Mouse (Mus musculus): ENCODE measurements around the gene Mvd. TPM values are rescaled to one million over a fixed set of nuclear protein-coding genes. Genes with fewer than 3 reads are reported as not detected.
A peak's percentile ranks its signal among the peaks of the same experiment; 100 is the strongest.

Gene Mvd
- 10 to 100 TPM; 38.8 to 45.5 TPM for total RNA-seq (2021)
- long read RNA-seq, experiment 1, transcript Mvd-201 (10 exons, 1,756 nt): major isoform, 51 of 59 reads
- long read RNA-seq, experiment 1, partial matches to known transcripts: 2 of 59 reads
- long read RNA-seq, experiment 1, other reads (novel, unspliced or antisense): 6 of 59 reads
- long read RNA-seq, experiment 2, transcript Mvd-201 (10 exons, 1,756 nt): major isoform, 78 of 90 reads
- long read RNA-seq, experiment 2, partial matches to known transcripts: 4 of 90 reads
- long read RNA-seq, experiment 2, other reads (novel, unspliced or antisense): 8 of 90 reads

- DNase-seq (ENCODE audit: low spot score in 2 of 2): peak; percentile 98 to 100
Measured at GRCm38 (mm10) chr8:122443262-122444006, at the start of gene Mvd. Mvd (minus strand) TSS chr8:122443422.

DNA sequence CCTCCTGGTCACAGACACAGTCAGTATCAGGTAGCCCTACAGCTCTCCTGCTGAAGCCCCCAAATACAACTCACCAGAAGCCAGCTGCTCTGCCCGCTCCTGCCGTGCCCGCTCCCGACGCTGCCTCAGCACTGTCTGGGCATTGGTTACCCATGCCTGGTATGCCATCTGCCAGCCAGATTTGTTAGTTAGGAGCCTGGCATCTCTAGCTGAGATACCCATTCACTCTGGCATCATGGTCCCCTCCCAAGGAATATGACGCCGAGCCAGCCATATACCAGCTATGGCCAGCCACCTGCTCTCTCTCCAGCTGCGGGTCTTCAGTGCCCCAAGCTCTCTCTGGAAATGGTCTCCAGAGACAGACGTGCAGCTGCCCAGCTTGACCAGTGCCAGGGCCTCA is 45.2 kb upstream of the Mvd start:
- peak; percentile 47 to 73 for DNase-seq (ENCODE audit: low spot score in 2 of 2)

- DNase-seq (ENCODE audit: low spot score in 2 of 2): no peak
Measured at GRCm38 (mm10) chr8:122484831-122485230, 41.6 kb upstream of the Mvd start.

GRCm38 (mm10) chr8:122483877-122484276 is 40.7 kb upstream of the Mvd start:
- DNase-seq (ENCODE audit: low spot score in 2 of 2): no peak

DNA sequence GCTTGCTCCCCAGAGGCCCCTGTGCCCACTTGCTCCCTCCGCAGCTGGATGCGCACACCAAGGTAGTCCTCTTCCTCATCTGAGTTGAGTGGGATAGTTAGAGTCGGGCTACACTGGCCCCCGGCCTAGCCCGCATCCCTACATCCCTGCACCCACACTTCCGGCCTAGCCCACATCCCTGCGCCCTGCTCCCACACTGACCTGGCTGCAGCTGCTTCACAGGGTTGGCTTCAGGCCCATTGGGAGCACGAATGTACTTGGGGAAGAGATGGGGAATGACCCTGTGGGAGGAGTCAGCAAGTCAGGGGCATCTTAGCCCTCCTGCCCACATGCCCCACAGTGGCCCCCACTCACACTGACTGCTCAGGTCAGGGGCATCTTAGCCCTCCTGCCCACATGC is 39.2 kb upstream of the Mvd start:
- no peak for DNase-seq (ENCODE audit: low spot score in 2 of 2)

- peak; percentile 92 to 95 for DNase-seq (ENCODE audit: low spot score in 2 of 2)
Measured at GRCm38 (mm10) chr8:122475580-122476320, 32.5 kb upstream of the Mvd start, which contains the start of the genes Rnf166 and Ctu2. Rnf166 (minus strand) TSS chr8:122476064. Ctu2 (plus strand) TSS chr8:122476143.

- peak in 1 of 2 experiments; percentile 22 for DNase-seq (ENCODE audit: low spot score in 2 of 2)
Measured at GRCm38 (mm10) chr8:122474951-122475560, 31.8 kb upstream of the Mvd start.

DNA sequence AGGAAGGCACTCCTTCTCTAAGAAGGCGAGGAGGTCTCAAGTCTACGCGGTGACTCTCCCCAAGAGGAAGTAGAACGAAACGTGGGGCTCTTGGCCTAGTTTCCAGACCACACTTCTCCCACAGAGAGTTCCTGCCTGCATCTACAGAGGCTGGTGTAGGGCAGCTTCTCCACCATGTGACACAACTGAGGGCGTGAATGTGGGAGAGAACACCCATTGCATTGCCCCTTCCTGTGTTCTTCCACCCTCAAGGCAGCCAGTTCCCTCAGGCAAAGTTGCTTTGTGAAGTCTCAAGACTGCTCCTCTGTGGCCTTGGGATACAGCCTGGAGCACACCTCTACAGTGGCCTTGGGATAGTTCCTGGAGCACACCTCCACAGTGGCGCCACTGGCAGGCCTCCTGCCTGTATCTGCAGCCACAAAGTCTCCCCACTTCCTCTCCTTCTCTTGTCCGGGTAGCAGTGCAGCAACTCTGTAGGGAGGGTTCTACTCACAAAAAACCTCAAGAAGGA is 30.7 kb upstream of the Mvd start:
- DNase-seq (ENCODE audit: low spot score in 2 of 2): no peak

DNA sequence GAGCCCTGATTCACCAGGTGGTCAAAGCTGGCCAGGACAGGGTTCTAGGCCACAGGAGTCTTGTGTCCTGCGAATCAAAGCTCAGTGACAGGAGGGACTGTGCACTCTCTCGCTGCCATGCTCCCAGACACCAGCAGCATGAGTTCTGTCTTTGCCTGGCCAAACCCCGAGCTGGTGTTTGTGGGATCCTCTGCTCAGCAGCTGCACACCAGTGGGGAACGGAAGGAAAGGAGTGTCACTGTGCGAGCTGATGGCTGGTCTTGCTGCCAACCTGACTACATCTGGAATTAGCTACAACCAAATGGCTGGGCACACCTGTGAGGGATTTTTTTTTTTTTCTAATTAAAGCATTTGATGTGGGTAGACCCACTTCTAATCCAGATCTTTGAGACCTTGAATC is 27.5 kb upstream of the Mvd start:
- no peak for DNase-seq (ENCODE audit: low spot score in 2 of 2)

DNA sequence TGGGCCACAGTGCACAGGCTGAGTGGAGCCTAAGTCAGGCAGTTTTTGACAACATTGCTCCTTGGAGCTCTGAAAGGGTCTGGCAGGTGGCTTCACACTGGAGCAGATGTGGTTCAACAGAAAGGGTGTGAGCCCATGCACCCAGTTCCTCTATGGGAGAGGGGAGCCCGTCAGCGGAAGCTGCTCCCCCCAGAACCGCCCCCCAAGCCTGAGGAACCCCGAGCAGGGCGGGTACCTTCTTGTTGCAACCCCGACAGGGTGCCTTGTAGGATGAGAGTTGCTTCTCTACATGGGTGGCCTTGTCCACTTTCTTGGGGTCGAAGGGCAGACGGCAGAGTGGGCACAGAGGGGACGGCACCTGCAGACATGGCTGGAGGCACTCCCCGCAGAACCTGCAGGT is 26.7 kb upstream of the Mvd start:
- DNase-seq (ENCODE audit: low spot score in 2 of 2): no peak

DNA sequence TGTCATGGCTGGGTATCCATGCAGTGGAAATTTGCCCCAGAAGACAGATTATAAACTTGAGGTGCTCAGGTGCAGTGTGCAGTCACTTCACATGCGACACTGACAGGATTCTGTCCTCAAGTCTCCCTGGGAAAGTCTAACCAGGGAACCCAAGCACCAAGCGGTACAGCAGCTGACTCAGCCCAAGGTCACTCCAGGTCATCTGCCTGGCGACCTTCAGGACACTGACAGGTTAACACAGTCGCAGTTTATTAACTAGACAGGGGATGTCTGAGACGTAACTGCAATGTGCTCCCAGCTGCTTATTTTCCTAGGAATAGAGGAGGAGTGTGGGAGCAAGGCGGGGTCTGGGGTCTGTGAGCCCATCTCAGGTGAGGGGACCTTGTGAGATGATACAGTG is 26.2 kb upstream of the Mvd start:
- DNase-seq (ENCODE audit: low spot score in 2 of 2): no peak

DNA sequence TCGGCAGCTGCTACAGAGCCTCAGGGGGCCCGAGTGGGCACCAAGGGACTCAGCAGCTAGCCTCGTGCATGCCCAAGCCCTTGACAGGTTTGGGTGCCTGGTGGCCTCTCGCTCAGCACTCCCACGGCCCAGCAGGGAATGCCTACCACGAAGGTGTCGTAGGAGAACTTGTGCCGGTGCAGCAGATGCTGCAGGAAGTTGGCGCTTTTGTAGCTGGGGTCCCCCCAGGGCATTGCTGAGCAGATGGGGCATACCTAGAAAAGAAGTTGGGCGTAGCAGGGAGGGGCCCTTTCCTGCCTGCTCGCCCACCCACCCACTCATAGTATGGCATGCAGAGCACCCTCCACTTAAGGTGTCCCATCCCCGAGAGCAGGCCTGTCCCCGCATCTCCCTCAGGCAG is 24.6 kb upstream of the Mvd start:
- DNase-seq (ENCODE audit: low spot score in 2 of 2): no peak

GRCm38 (mm10) chr8:122464985-122465384 is 21.8 kb upstream of the Mvd start:
- DNase-seq (ENCODE audit: low spot score in 2 of 2): no peak

DNA sequence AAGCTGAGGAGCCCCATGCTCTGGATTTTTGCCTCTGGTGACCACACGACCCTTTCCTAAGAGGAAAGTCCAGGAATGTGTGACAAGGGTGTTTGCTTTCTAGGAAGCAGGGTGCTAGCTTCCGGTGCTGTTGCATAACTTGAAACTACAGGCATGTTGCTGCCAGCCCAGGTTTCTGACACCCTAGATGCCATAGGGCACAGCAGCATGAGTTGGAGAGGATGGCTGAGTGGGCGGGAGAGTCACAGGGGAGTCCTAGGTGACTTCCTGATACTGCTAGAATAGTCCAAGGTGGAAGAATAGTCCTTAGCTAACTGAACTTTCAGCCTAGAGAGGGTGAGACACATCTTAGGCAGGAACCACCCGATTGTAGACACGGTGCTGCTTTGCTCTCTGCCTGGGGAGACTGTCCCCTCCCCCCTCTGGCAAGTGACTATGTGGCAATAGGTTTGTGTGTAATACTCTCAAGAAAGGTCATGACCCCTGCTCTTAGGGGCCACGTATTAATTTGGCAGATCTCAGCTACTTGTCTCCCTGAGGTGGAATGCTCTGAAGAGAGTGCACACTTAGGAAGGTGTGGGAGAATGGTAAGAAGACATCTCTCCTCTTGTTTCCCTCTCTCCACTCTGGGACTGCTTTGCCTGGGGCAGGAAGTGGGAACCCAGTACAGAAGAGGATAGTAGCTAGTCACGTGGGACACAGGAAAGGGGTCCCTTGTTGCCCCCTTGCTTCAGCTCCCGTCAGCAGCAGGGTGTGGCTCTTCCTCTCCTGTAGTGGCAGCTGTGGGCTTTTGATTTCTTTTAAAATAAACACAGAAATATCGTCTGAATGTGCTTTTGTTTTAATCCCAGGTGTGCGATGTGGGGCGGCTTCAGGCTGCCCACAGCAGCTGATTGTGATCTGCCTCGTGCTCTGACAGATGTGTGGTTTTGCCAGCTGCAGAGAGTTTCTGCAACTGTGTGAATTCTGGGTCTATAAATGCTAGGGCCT is 20.7 kb upstream of the Mvd start:
- no peak for DNase-seq (ENCODE audit: low spot score in 2 of 2)

GRCm38 (mm10) chr8:122462510-122462909 is 19.3 kb upstream of the Mvd start:
- DNase-seq (ENCODE audit: low spot score in 2 of 2): no peak

DNA sequence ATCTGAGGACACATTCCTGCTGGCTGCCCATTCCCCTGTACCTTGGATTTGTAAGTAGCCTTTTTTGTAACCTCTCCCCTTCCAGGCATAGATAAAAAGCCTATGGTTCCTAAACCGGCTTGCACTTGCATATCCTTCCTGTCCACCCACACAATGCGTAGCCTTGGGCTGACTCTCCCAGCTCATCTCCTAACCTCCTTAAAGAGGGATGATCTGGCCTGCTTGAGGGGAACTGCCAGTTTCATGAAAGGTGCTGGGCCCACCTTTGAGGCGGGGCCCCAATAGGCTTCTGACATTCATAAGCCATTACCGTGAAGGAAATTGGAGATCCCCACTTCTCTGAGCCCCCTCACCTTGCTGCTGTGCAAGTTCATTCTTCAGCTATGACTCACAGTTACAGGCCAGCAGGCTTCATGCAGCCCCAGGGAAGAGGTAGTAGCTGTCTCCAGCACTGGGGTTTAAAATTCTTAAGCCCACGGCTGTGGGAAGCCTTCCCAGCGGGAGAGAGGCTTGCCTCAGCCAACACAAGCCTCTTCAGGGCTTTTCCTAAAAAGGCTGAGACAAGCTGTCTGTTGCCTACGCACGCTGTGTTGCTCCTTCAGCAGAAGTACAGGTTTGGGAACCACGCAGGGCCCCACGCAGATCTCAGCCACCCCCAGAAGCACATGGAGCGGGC is 18.4 kb upstream of the Mvd start:
- DNase-seq (ENCODE audit: low spot score in 2 of 2): no peak

- no peak for DNase-seq (ENCODE audit: low spot score in 2 of 2)
Measured at GRCm38 (mm10) chr8:122460524-122461472, 17.6 kb upstream of the Mvd start, which contains the start of gene Snai3. Snai3 (minus strand) TSS chr8:122460733.

DNA sequence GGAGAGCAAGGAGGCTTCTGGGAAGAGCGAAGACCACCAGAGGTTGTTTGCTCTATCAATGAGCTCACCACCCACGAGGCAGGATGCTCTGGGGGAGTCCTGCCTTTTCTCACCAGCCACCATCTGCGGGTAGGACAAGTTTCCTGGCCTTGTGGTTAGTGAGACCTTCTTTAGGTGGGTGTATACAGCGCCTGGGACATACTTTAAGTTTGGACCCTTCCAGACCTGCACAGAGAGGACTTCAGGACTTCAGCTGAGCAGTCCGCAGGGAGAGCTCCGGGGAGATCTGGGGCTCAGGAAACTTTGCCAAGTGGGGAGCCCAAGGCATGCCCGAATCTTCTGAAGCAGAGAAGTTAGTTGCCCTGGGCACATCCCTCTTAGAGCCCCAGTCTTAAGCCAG is 16.8 kb upstream of the Mvd start:
- no peak for DNase-seq (ENCODE audit: low spot score in 2 of 2)
